Mouse (Mus musculus) forebrain, embryonic 12.5 days (tissue): ENCODE results near the gene Acsm5. TPM values are rescaled to one million over a fixed set of nuclear protein-coding genes. Genes with fewer than 3 reads are reported as not detected.
"Not testable (repeated sequence)": the region's sequence is repeated elsewhere in the genome, so short reads cannot be mapped to it uniquely, and the experiment has no call there.

Experiments used
- ATAC-seq: fragments of 200-750 bp; cut with Nextera tagmentation; 2 replicates; pipeline ENCODE4 v1.8.0; 2017; ENCODE audit warnings: moderate TSS enrichment; ENCODE audit not compliant: low FRiP score
- H3K27ac ChIP-seq: fragments of 300-500 bp; sonication (generic); 2 replicates; pipeline ENCODE4 v1.5.1; 2016; ENCODE audit warnings: mild to moderate bottlenecking
- H3K27me3 ChIP-seq: fragments of 300-500 bp; sonication (generic); 2 replicates; pipeline ENCODE4 v1.6.1; 2016; ENCODE audit warnings: mild to moderate bottlenecking
- H3K36me3 ChIP-seq: fragments of 300-500 bp; sonication (generic); replicated peaks from 2 replicates; pipeline ENCODE4 v1.6.1; 2016; ENCODE audit warnings: mild to moderate bottlenecking
- H3K4me1 ChIP-seq: fragments of 300-500 bp; sonication (generic); 2 replicates; pipeline ENCODE4 v1.6.1; 2016
- H3K4me2 ChIP-seq: fragments of 300-500 bp; sonication (generic); 2 replicates; pipeline ENCODE4 v1.6.1; 2016; ENCODE audit warnings: mild to moderate bottlenecking, moderate library complexity
- H3K4me3 ChIP-seq: fragments of 300-500 bp; sonication (generic); replicated peaks from 2 replicates; pipeline ENCODE4 v1.5.1; 2016; ENCODE audit warnings: mild to moderate bottlenecking
- H3K9ac ChIP-seq: fragments of 300-500 bp; sonication (generic); 2 replicates; pipeline ENCODE4 v1.6.1; 2016; ENCODE audit warnings: mild to moderate bottlenecking
- H3K9me3 ChIP-seq: fragments of 300-500 bp; sonication (generic); 2 replicates; pipeline ENCODE4 v1.6.1; 2016
- WGBS: fragments of 180-500 bp; shearing (Covaris S2); methylation state at CpG from one replicate; pipeline ENCODE4 v1.1.7; 2016; 5-methylcytosine and 5-hydroxymethylcytosine counted together
- polyA plus RNA-seq: library from polyadenylated mRNA; unstranded; fragments of >200 nt; fragmentation: Nextera tagmentation; extraction: Ambion mirVana; gene quantifications from 2 replicates; pipeline ENCODE4 v1.2.1, GENCODE M21; 2016

The Acsm5 gene
- polyA plus RNA-seq, 1 experiment from 2014 or later = not detected

- no peaks in the 10 kb centered on the region for H3K9me3 ChIP-seq
- H3K4me1 ChIP-seq = no peaks in the 10 kb centered on the region
- no peak overlapping the region for H3K27ac ChIP-seq
- H3K36me3 ChIP-seq = no peaks in the 10 kb centered on the region
- no peaks in the 10 kb centered on the region for H3K27me3 ChIP-seq
- ATAC-seq = no peak
- no peak overlapping the region for H3K9ac ChIP-seq
- 80% methylated on average over 3 of the region's 3 CpGs for WGBS
- no peak overlapping the region for H3K4me3 ChIP-seq
- H3K4me2 ChIP-seq = no peak overlapping the region
Measured at GRCm38 (mm10) chr7:119559789-119560451, 40.7 kb downstream of the Acsm5 start.

- Histone ChIP-seq H3K4me1 (no peaks in the 10 kb centered on the region), H3K27me3 (no peaks in the 10 kb centered on the region), H3K9me3 (no peaks in the 10 kb centered on the region), H3K4me3 (no peak overlapping the region), H3K4me2 (no peak overlapping the region), H3K36me3 (no peaks in the 10 kb centered on the region), H3K27ac (no peak overlapping the region), H3K9ac (no peak overlapping the region)
- WGBS = 89% methylated on average over 3 of the region's 3 CpGs
- no peak for ATAC-seq
Measured at GRCm38 (mm10) chr7:119560452-119560835, 41.2 kb downstream of the Acsm5 start.

GRCm38 (mm10) chr7:119561441-119561840 is 42.2 kb downstream of the Acsm5 start:
- WGBS = 51% methylated on average over 4 of the region's 4 CpGs
- H3K9ac ChIP-seq = no peak overlapping the region
- no peaks in the 10 kb centered on the region for H3K9me3 ChIP-seq
- no peak overlapping the region for H3K4me2 ChIP-seq
- H3K27ac ChIP-seq = no peak overlapping the region
- ATAC-seq = no peak
- no peaks in the 10 kb centered on the region for H3K4me1 ChIP-seq
- H3K27me3 ChIP-seq = no peaks in the 10 kb centered on the region
- no peaks in the 10 kb centered on the region for H3K36me3 ChIP-seq
- no peak overlapping the region for H3K4me3 ChIP-seq

GRCm38 (mm10) chr7:119562476-119562875 is 43.2 kb downstream of the Acsm5 start:
- not testable (repeated sequence) for ATAC-seq, H3K4me2 ChIP-seq, H3K36me3 ChIP-seq, H3K4me1 ChIP-seq, H3K9ac ChIP-seq, H3K4me3 ChIP-seq, H3K27me3 ChIP-seq, H3K9me3 ChIP-seq, H3K27ac ChIP-seq
- WGBS = 80% methylated on average over 2 of the region's 2 CpGs

- Histone ChIP-seq H3K9me3 (no peaks in the 10 kb centered on the region), H3K4me1 (no peaks in the 10 kb centered on the region), H3K4me3 (no peak overlapping the region), H3K4me2 (no peak overlapping the region), H3K27me3 (no peaks in the 10 kb centered on the region), H3K9ac (no peak overlapping the region), H3K27ac (no peak overlapping the region), H3K36me3 (no peaks in the 10 kb centered on the region)
- 84% methylated on average over 3 of the region's 3 CpGs for WGBS
- ATAC-seq = no peak
Measured at GRCm38 (mm10) chr7:119594530-119595107, 75.4 kb downstream of the Acsm5 start.

Other genes with a start within 250 kb of the Acsm5 start
- not detected in 2 replicates for gene Gp2, start 60.2 kb upstream of the Acsm5 start, polyA plus RNA-seq
- not detected in 2 replicates for gene Umod, start 40.2 kb upstream of the Acsm5 start, polyA plus RNA-seq
- not detected in 2 replicates for gene Pdilt, start 4.0 kb downstream of the Acsm5 start, polyA plus RNA-seq
- gene Acsm2, start 34.9 kb downstream of the Acsm5 start, polyA plus RNA-seq = not detected in 2 replicates
- not detected in 2 replicates for gene Acsm1, start 87.6 kb downstream of the Acsm5 start, polyA plus RNA-seq
- gene Acsm4, start 170.6 kb downstream of the Acsm5 start, polyA plus RNA-seq = 5.5 and 10.6 TPM in 2 replicates
- gene Thumpd1, start 201.3 kb downstream of the Acsm5 start, polyA plus RNA-seq = 89.6 and 94.4 TPM in 2 replicates
- 0.15 and 0.22 TPM in 2 replicates for gene Acsm3, start 241.5 kb downstream of the Acsm5 start, polyA plus RNA-seq